In genomic region chr4:84634751-84635150, GRCm38 (mm10) we compare ENCODE assay signal across 17 mouse cellular contexts. TPM values are rescaled to one million over a fixed set of nuclear protein-coding genes. Genes with fewer than 3 reads are reported as not detected.
A peak's percentile ranks its signal among the peaks of the same experiment; 100 is the strongest.
DNase-seq lines count a peak whose midpoint lies in the region; ATAC-seq and TF ChIP-seq lines count a peak whose summit lies in the region.
"Had no signal": no experiment of that assay in that cellular context is flagged by ENCODE, and none has a peak within 500 bp of the region (broad histone marks: within the 10 kb centered on the region; RNA-seq: fewer than 3 reads in every experiment).

No protein-coding gene starts in this region.

- H3K9ac ChIP-seq in hindbrain, embryonic 12.5 days = no peak overlapping the region
- no peak overlapping the region for H3K9ac ChIP-seq in hindbrain, embryonic 13.5 days
- no peak overlapping the region for H3K9ac ChIP-seq in midbrain, embryonic 15.5 days
- no peak overlapping the region for H3K9ac ChIP-seq in liver, postnatal 0 days (replicated peaks)
- H3K9ac ChIP-seq: liver, embryonic 15.5 days; midbrain, embryonic 12.5 days had no signal

- no peak for TF ChIP-seq EP300 in liver, postnatal 0 days (IDR thresholded peaks at IDR 0.05; ENCODE audit: low read depth)

- no peak overlapping the region for H3K4me2 ChIP-seq in hindbrain, embryonic 12.5 days (replicated peaks)
- H3K4me2 ChIP-seq in hindbrain, embryonic 13.5 days = no peak overlapping the region
- H3K4me2 ChIP-seq in midbrain, embryonic 15.5 days = no peak overlapping the region
- H3K4me2 ChIP-seq in liver, postnatal 0 days (ENCODE audit: low read depth, low read length) = no peak overlapping the region
- H3K4me2 ChIP-seq: liver, embryonic 15.5 days; midbrain, embryonic 12.5 days had no signal

- DNase-seq in embryo, embryonic 10 days (ENCODE audit: low spot score) = peak; percentile 41
- peak; percentile 28 for DNase-seq in forelimb bud, embryonic 11.5 days (ENCODE audit: low read depth, low spot score)
- DNase-seq in testis, postnatal 10 days (ENCODE audit: low spot score) = no peak
- no peak for DNase-seq in liver, postnatal 0 days
- no peak for DNase-seq in urinary bladder, postnatal 36 days (ENCODE audit: low spot score in 2 of 2)
- DNase-seq: cerebellum, adult 2 months; heart, adult 18-20 months; heart, postnatal 4 days; kidney, adult 9 months had no signal

- no peak for TF ChIP-seq CTCF in liver, postnatal 0 days (IDR thresholded peaks at IDR 0.05; ENCODE audit: low read depth)

- H3K36me3 ChIP-seq in hindbrain, embryonic 12.5 days = no peaks in the 10 kb centered on the region
- no peaks in the 10 kb centered on the region for H3K36me3 ChIP-seq in hindbrain, embryonic 13.5 days
- no peaks in the 10 kb centered on the region for H3K36me3 ChIP-seq in midbrain, embryonic 15.5 days (replicated peaks)
- H3K36me3 ChIP-seq in liver, postnatal 0 days (replicated peaks; ENCODE audit: insufficient read depth, low read length) = no peaks in the 10 kb centered on the region
- H3K36me3 ChIP-seq: liver, embryonic 15.5 days; midbrain, embryonic 12.5 days had no signal

- peaks cover 21% of the 10 kb centered on the region for H3K27me3 ChIP-seq in hindbrain, embryonic 12.5 days
- peaks cover 46% of the 10 kb centered on the region for H3K27me3 ChIP-seq in hindbrain, embryonic 13.5 days
- H3K27me3 ChIP-seq in midbrain, embryonic 15.5 days (replicated peaks) = peaks cover 4% of the 10 kb centered on the region; the same call in 1 of the 2 replicates
- no peaks in the 10 kb centered on the region for H3K27me3 ChIP-seq in liver, postnatal 0 days (ENCODE audit: insufficient read depth, low read length)
- H3K27me3 ChIP-seq: liver, embryonic 15.5 days had no signal

- H3K27ac ChIP-seq in hindbrain, embryonic 12.5 days = 0 out of 2 replicates have a peak overlapping the region, but pooled peaks have one; percentile 35
- no peak overlapping the region for H3K27ac ChIP-seq in hindbrain, embryonic 13.5 days
- no peak overlapping the region for H3K27ac ChIP-seq in midbrain, embryonic 15.5 days
- no peak overlapping the region for H3K27ac ChIP-seq in liver, postnatal 0 days (ENCODE audit: low read depth)
- H3K27ac ChIP-seq: layer of hippocampus, adult 2 months; liver, embryonic 15.5 days; midbrain, embryonic 12.5 days had no signal

- no peak overlapping the region for H3K4me3 ChIP-seq in hindbrain, embryonic 12.5 days
- no peak overlapping the region for H3K4me3 ChIP-seq in hindbrain, embryonic 13.5 days
- no peak overlapping the region for H3K4me3 ChIP-seq in midbrain, embryonic 15.5 days
- no peak overlapping the region for H3K4me3 ChIP-seq in liver, postnatal 0 days (ENCODE audit: low read depth, low read length)
- H3K4me3 ChIP-seq: erythroblast, embryonic 14.5 days; layer of hippocampus, adult 2 months; liver, embryonic 15.5 days; midbrain, embryonic 12.5 days had no signal

- H3K4me1 ChIP-seq in hindbrain, embryonic 12.5 days = peaks cover 20% of the 10 kb centered on the region
- H3K4me1 ChIP-seq in hindbrain, embryonic 13.5 days (replicated peaks) = peaks cover 10% of the 10 kb centered on the region
- H3K4me1 ChIP-seq in midbrain, embryonic 15.5 days = peaks cover 9% of the 10 kb centered on the region
- H3K4me1 ChIP-seq in liver, postnatal 0 days (ENCODE audit: insufficient read depth) = peaks cover 3% of the 10 kb centered on the region; the same call in 1 of the 2 replicates
- H3K4me1 ChIP-seq: liver, embryonic 15.5 days had no signal

- 32% methylated on average over 4 of the region's 4 CpGs for WGBS in hindbrain, embryonic 12.5 days
- WGBS in hindbrain, embryonic 13.5 days = 44% methylated on average over 4 of the region's 4 CpGs
- WGBS in midbrain, embryonic 15.5 days = 30% methylated on average over 4 of the region's 4 CpGs
- 66% methylated on average over 4 of the region's 4 CpGs for WGBS in liver, postnatal 0 days (ENCODE audit: insufficient replicate concordance)

- no peak for ATAC-seq in hindbrain, embryonic 12.5 days (ENCODE audit: low FRiP score)
- no peak for ATAC-seq in hindbrain, embryonic 13.5 days (ENCODE audit: low FRiP score)
- ATAC-seq in midbrain, embryonic 15.5 days (replicated peaks) = 0 out of 2 replicates have a peak, but pooled peaks have one; percentile 30
- no peak for ATAC-seq in liver, postnatal 0 days
- ATAC-seq: activated CD4-positive, CD25-positive, alpha-beta regulatory T cell, adult 4 months had no signal

- no peaks in the 10 kb centered on the region for H3K9me3 ChIP-seq in hindbrain, embryonic 12.5 days (replicated peaks)
- H3K9me3 ChIP-seq in hindbrain, embryonic 13.5 days = no peaks in the 10 kb centered on the region
- H3K9me3 ChIP-seq in midbrain, embryonic 15.5 days = no peaks in the 10 kb centered on the region
- no peaks in the 10 kb centered on the region for H3K9me3 ChIP-seq in liver, postnatal 0 days (ENCODE audit: low read length)
- H3K9me3 ChIP-seq: liver, embryonic 15.5 days; midbrain, embryonic 12.5 days had no signal

RNA-seq across cellular contexts. Expression of gene Bnc2, which starts 40.3 kb away (rescaled TPM):
- 19.2 and 27.1 TPM in 2 replicates for polyA plus RNA-seq in hindbrain, embryonic 12.5 days (2016; fragmentation: Nextera tagmentation; extraction: Ambion mirVana)
- polyA plus RNA-seq in hindbrain, embryonic 13.5 days (2015; fragmentation: Nextera tagmentation; extraction: Ambion mirVana) = 11.0 and 15.6 TPM in 2 replicates
- polyA plus RNA-seq in midbrain, embryonic 15.5 days (2015; fragmentation: Nextera tagmentation; extraction: Ambion mirVana) = 27.4 and 35.7 TPM in 2 replicates
- polyA plus RNA-seq in liver, postnatal 0 days (2015; fragmentation: Nextera tagmentation; extraction: Ambion mirVana) = 0.32 and 0.33 TPM in 2 replicates
- polyA plus RNA-seq: activated CD4-positive, CD25-positive, alpha-beta regulatory T cell, adult 4 months; erythroblast, embryonic 14.5 days had no signal

Comparison
In these comparisons a context has a peak if more than half of its experiments do, and no peak if none do; other contexts are left out.
1. DNase-seq: peak in embryo, embryonic 10 days (single experiment) and forelimb bud, embryonic 11.5 days (single experiment); none in testis, postnatal 10 days (single experiment), liver, postnatal 0 days (single experiment) and urinary bladder, postnatal 36 days (0 of 2).